Mouse (Mus musculus): Measurements from ENCODE around the gene Gpam.
"Not testable (repeated sequence)": the region's sequence is repeated elsewhere in the genome, so short reads cannot be mapped to it uniquely, and the experiment has no call there.

Gpam gene

DNA sequence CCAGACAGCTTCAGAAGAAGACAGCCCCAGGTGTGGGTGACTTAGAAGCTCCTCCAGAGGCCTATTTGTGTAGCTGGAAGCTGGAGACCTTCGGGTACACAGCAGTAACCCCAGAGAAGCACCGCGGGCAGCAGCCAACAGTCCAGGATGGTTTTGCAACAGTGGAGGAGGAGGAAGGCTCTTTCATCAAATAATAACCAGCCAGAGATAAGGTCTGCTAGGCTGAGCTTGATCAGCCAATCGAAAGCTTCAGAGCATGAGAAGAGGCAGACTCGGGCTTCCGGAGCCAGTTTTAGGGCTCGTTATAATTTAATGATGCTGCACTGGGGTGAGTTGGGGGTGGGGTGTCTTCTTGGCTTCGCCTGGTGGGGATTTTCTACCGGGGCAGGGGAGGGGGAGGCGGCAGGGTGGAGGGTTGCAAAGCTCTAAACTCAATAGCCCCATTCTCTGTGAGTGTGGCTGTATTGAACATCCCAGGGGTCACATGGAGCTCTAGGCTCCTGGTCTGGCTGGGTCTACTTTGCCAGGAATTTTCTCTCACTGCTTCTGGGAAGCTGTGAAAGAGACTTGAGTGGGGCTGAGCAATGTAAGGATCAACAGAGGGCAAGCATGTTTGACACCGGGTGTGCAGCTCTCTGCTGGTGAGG lies at the start of gene Gpam:
Gene Gpam (minus strand): TSS at position 167 of the 647 bp plus-strand sequence.
- DNase-seq: peak; percentile 20

DNA sequence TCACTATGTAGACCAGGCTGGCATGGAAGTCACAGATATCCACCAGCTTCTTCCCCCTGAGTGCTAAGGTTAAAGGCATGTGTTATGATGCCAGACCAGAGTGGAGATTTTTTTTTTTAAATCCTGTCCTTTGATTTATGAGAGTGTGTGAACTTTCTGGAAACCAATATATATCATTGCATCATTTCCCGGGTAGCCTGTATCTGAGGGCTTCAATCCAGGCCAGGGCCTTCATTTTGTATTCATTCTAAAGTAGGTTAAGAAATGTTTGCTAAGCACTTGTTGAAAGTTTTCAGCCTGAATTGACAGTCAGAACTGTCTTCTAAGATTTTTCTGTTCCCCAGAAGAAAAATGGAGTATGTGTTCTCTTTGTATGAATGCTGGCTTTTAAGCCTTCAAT lies 44.5 kb upstream of the Gpam start:
- DNase-seq: no peak

DNA sequence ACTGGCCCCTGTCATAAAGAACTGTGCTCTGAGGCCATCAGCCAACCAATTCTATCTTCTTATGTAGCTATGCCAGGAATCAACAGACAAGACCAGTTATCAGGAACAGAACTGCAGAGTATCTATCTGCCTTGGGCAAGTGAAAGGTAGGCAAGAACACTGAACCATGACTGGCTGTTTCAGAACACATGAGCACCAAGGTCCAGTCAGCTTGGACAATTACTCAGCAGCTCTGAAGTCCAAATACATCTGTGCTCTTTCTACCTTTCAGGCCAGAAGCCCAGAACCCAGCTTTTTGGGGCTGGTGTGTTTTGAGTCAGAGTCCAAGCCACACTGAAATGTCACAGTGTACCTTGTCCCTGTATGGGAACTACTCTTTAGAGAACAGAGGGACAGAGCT lies 43.4 kb upstream of the Gpam start:
- DNase-seq: no peak

DNA sequence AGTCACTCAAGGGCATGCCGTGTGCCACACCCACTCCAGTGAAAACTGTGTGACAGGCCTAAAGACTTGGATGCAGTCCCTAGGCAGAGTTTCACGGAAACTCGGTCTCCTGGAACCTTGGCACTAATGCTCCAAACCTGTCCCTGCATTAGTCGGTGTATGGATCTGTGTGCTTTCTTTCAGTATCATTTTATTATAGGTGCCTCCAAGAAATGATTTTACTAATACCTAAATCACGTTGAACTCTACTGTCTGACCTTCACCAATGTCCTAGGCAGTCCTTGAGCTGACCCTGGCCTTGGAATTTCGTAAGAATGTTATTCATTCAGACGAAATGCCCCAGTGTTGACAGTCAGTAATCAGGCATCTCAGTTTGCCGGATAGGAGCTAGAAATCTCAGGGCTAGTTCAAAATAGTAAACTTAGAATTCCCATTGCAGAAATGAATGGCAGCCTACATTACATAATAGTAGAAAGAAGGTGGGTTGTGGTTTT lies 42.2 kb upstream of the Gpam start:
- DNase-seq: not testable (repeated sequence)

DNA sequence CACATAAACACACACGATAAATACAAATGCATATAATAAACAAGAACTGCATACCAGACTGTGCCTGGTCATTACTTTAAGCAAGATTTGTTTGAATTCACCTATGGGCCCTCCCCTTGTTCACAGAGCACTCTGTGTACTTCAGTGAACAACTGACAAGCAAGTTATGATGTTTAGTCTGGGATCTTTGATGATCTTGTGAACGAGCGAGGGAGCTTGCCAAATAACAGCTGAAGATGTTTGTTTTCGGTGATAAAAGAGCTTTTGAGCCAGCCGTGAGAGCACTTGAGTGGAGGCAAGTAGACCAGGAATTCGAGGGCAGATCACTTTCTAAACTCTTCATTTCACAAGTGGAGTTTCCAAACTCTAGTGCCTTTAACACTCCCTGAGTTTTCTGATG lies 41.3 kb upstream of the Gpam start:
- DNase-seq: peak; percentile 79

DNA sequence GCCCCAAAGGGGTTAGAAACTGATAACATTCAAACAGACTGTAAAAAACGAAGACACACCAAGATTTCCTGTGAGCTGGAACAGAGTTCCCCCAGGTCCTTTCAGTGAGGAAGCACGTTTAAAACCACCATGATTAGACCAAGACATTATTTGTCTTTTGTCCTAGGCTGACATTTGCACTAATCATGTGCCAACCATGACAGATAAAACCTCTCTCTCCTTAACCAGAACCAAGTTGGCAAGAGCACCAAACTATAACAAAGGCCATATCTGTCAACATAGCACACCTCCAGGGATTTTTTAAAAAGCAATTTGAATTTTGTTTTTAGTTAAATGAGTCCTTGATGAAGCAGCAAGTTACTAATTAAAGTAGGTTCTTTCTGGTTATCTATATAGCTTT lies 40.7 kb upstream of the Gpam start:
- DNase-seq: no peak

DNA sequence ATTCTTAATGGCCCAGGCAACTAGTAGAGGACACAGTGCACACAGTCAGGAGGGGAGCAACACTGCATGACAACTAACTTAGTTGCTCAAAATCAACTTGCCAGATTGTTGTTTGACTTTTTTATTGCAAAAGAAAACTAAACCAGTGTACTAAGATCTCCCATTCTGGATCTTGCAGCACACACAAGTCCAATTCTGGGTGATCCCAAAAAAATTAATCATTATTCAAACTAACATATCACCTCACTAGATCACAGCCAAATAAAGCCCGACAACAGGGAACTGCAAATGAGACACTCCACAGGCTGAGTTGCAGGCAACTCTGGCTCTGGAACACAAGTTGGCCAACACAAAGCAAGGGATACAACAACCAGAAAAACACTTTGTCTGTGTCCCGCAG lies 39.7 kb upstream of the Gpam start:
- DNase-seq: no peak

DNA sequence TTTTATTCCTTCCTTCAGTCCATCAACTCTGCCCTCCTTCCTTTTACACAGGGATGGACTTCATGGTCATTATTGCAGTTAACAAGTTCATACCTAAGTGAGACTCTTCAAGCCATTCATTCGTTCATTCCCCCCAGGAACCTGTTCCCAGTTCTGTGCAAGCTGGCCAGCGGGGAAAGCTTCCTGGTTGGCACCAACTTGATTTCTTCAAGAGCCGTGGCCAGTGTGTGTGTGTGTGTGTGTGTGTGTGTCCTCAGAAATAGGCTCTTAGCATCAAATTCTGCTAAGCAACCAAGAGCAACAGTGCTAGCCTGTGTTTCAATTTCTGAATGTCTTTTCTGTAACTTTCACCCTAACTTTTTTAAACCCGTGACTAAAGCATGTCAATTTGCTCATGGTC lies 38.9 kb upstream of the Gpam start:
- DNase-seq: peak; percentile 42

DNA sequence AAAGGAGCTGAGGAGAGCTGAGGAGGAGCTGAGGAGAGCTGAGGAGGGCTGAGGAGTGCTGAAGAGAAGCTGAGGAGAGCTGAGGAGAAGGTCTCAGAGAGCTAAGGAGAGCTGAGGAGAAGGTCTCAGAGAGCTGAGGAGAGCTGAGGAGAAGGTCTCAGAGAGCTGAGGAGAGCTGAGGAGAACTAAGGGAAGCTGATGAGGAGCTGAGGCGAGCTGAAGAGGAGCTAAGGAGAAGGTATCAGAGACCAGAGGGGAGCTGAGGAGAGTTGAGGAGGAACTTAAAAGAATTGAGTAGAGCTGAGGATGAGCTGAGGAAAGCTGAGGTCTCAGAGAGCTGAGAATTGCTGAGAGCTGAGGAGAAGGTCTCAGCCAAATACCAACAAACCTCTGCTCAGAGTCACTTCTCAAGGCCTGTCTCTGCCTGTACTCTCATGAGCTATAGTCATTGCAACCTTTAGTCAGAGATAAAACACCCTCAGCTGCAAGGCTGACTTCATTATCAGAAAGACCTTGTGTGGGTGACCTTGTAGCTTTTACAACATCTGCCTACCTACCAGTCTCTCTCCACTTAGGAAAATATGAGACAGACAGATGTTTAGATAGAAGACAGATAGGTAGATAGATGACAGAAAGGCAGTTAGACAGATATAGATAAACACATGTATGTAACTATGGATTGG lies 38.3 kb upstream of the Gpam start:
- no peak for DNase-seq

DNA sequence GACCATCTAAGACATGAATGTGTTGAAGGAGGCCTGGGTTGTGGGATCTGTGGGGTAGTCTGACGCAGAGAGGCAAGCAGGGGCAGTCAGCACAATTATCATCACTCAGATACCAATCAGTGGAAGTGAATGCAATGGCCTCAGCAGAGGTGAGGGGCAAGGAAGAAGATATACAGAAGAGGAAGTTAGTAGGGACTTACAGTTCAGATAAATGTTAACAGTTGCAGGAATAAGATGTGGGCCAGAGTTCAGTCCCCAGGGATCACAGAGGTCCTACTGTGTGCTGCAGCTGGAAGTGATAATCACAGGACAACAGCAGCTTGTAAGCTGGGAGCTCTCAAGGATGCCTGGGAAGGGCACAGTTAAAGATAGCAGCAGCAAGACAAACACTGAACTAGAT lies 37.1 kb upstream of the Gpam start:
- no peak for DNase-seq

DNA sequence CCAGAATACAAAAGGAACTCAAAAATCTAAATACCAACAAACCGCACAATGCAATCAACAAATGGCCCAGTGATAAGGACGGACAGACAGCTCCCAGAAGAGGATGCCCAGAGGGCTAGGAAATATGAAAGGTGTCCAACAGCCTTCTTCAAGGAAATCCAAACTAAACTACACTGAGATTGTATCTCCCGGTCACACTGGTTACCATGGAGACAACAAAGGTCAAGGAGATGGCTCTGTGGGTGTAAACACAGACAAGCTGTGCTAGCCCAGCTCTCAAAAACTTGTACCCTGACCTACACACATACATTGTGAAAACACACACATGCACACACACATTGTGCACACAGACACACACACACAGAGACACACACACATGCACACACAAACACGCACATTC lies 35.2 kb upstream of the Gpam start:
- DNase-seq: no peak

DNA sequence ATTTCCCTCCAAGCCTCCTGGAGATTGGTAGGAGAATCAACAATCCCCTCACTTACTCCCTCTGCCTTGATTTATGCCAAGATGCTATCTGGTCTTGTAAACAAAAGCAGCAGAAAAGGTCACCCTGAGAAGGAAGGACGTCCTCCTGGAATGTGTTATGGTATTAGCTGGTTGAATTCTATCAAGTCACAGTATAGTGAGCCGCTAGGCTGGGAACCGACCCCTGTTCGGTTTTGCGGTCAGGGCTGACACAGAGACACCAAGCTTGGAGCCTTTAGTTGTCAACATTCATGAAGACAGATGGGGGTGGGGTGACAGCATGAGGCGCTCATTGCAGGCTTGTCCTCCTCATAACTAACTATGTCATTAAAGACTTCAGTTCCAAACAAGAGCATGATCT lies 32.8 kb upstream of the Gpam start:
- DNase-seq: peak; percentile 39

DNA sequence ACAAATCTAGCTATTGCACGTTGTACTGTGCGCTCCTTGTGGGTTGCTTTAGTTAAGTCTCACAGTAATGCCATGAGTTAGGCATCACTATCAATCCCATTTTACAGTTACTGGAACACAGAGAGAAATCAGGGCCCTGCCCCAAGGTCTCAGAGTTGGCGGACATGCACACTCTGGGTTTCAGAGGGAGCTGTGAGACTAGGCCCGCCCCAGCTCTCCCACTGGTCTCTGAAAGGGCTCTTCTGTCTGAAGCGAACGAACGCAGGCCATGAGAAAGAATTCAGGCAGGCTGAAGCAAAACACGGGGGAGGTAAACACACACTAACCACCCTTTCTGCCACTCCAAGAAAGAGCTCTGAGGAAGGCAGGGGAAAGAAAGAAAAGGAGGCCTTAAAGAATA lies 31.6 kb upstream of the Gpam start:
- no peak for DNase-seq

DNA sequence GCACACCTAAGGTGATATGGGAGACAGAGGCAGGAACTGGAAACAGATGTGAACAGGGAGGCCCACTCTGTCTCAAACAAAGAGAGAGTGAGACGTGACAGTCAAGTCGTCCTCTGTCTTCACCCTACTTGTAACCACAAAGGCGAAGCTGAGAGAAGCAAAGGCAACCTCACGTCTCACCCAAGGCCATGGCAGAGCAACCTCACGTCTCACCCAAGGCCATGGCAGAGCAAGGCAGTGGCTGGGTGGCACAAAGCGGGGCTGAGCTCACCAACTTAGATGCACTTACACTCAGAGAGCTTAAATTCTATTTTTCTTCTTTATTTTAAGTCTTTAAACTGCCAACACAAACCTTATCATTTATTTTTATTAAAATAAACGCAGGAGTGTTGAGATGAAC lies 30.0 kb upstream of the Gpam start:
- no peak for DNase-seq

DNA sequence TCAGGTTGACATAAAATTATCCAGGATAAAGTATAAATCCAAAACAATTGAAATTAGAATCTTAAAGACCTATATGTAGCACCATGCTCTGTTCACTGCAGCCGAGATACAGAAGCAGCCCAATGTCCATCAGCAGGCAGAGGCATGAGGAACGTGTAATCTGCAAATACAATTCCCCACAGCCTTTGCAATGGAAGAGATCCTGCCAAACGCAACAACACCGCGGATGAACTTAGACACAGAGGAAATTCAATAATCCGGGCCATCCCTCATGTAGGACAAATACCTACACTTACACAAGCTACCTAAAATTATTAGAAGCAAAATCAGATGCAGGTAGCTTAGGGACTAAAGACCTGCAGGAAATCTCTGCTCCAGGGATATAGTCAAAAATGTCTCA lies 25.9 kb upstream of the Gpam start:
- DNase-seq: no peak

DNA sequence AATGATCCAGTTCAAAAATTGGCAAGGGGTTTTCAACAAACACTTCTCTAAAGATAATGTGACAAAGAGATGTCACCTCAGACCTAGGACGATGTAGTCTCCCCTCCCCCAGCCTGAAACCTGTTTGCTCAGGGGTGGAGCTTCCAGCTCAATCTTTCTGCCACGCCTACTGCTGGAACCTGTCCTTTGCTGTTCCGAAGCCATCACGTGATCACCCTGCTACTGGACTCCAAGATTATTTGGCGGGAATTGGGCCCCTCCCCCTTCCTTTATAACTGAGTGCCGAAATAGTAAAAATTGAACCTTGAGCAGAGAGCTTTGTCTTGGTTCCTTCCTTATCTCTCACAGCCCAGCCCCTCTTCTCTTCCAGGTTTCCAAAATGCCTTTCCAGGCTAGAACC lies 25.2 kb upstream of the Gpam start:
- DNase-seq: not testable (repeated sequence)

DNA sequence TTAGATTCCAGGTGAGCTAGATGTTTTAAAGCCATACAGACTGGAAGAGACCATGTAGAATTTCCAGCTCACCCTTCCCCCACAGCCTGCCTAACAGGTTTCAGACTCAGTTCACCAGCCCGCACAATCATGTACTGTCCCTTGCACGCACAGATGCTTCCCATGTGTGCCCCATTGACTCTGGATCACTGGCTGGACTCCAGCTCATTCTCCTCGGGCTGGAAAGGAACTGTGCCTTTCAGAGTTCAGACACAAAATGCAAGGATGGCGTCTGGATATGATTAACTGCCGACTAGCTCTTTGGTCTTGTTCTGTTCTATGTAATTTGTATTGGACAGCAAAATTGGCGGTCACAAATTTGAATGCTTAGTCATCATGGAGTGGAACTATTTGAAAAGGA lies 22.6 kb upstream of the Gpam start:
- no peak for DNase-seq

DNA sequence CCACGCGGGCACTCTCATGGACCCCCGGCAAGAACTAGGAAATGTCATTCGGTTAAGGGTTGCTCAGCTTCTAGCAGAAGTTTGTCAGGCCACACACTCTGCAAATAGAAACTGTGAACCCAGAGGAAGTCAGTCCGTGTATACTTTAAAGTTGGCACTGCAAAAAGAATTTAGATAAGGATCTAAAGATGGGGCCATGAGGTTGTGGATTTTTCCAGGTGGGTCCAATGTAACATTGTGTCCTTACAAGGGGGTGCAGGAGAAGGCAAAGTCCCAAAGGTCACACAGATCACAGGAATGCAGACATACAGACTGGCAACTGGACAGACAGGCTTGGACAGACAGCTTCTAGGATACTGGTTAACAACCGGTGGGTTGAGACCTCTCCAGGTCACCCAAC lies 21.1 kb upstream of the Gpam start:
- DNase-seq: no peak

DNA sequence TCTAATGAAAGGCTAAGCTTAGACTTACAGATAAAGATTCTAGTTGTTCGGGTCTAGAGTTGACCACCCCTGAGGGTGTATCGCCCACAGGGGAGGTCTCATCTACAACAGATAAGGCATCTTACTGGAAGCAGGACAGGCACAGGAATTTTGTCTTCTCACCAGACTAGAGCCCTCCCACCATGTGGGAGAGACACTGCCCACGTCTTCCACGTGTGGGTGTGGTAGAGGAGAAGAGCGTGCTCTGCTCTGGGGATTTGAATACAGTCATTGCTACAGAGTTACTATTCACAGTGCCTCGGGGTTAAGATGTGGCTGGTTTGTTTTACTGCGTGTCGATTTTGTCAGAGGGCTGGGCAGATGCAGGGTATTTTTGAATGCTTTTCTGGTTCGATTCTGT lies 20.5 kb upstream of the Gpam start:
- no peak for DNase-seq

DNA sequence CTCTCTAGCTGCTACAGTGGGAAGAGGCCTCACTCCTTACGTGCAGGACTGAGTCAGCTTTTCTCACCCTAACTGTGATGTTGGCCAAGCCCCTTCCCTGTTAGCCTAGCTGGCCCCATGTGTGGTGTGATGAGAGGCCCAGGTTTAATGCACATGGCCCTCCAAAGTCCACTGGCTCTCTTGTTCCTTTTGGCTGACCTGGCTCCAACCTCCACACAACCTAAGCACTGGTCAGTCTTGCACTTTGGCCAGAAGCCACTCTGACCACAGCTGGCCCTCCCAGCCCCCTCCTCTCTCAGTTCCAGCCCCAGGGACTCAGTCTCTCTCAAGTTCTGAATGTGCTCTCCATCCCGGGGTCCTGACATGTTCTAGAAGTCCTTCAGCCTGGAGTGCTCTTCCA lies 18.1 kb upstream of the Gpam start:
- DNase-seq: no peak

DNA sequence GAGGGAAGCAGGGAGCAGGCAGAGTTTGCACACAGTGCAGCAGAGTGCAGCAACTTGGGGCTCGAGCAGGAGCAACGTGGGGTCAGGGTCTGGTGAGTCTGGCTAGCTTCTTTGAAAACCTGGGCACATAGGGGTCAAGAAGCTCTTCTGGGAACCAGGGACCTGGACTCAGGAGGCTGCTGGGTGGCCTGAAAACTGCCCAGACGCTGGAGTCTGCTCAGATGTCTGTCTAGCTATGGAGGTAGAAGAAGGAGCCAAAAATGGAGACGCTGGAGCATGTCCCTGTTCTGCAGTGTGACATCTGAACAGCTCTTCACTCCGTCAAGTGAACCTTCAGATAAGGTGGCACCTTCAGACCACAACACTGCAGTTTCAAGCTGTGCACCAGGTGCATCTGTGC lies 17.7 kb upstream of the Gpam start:
- no peak for DNase-seq

DNA sequence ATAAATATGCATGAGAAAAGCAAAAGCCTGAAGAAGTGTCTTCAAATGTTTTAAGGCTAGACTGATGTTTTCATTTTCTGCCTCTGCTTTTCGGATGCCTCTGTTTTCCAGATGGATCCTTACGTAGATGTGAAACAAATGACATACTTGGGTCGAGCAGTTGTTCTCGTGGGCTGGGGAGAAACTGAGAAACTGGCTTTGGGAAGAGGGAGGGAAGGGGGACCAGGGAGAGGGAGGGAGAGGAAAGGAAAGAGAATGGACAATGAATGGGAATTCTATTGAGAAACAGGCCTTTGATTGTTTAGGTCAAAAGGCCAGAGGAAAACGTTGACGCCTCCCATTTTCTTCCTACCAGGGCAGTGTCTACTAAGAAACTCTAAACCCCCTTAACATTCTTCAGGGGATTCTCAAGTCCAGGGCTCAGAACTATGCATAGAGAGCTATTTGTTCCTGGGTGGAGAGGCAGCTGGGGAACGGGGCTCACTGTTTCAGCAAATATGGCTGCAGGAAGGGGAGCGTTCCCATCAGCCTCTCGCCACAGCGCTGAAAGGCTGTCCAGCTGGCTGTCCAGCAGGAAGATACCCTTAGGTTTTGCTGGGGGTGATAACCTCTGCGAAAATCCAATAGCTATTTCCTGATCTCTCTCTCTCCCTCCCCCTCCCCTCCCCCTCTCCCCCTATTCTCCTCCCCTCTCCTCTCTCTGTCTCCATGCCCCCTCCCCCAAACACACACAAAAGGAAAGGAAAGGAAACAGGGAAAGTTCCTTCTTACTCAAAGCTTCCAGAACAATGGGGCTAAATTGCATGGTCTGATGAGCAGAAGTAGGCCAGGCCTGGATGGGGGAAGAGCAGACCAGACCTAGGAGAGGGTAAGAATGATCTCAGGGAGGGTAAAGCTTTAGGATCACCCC lies 16.6 kb upstream of the Gpam start:
- no peak for DNase-seq

DNA sequence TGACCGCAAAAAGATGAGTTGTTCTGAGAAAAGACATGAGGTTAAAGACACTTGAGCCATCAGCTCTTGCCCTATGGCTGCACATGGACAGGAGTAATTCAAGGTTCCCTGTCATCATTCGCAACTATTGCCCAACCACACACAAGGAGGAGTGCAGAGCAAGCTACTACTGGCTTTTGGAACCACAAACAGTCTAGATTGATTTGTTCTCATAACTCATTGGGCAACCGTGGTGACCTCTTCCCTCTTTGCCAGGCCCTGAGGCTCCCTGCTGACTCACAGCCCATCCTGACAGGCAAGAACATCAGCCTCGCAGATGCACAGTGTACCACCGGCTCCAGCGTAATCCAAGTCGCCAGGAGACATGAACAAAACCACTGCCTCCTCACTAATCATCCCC lies 12.3 kb upstream of the Gpam start:
- DNase-seq: peak; percentile 29

DNA sequence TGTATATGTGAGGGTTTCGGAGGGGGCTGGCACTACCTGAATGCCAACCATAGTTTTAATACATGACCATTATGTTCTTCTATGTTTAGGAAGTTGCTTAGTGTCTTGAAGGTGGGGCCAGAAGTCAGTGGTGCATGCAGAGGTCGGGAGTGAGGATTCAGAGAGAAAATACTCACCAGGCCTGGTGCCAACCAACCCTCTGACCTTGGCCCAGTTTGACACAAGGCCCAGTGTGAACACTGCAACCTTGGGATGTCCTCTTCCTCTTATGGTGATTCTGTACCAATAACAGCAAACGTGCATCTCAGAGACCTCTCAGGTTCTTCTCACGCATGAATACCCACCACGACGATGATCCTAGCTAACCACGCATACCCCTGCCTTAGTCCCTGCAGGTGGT lies 11.5 kb upstream of the Gpam start:
- DNase-seq: no peak

Measured in lung, postnatal 10 days (tissue).